Mouse (Mus musculus) kidney, embryonic 15.5 days (tissue): ENCODE measurements around the gene Gpr89. TPM values are rescaled to one million over a fixed set of nuclear protein-coding genes. Genes with fewer than 3 reads are reported as not detected.

Experiments
- ATAC-seq: fragments of 200-750 bp; cut with Nextera tagmentation; replicated peaks from 2 replicates; pipeline ENCODE4 v1.8.0; 2017; ENCODE audit warnings: moderate TSS enrichment; ENCODE audit not compliant: low FRiP score
- H3K27ac ChIP-seq: fragments of 300-500 bp; sonication (generic); 2 replicates; pipeline ENCODE4 v1.5.1; 2015; ENCODE audit warnings: mild to moderate bottlenecking, inconsistent platforms
- H3K27me3 ChIP-seq: fragments of 300-500 bp; sonication (generic); 2 replicates; pipeline ENCODE4 v1.6.1; 2015; ENCODE audit warnings: inconsistent platforms
- H3K36me3 ChIP-seq: fragments of 300-500 bp; sonication (generic); 2 replicates; pipeline ENCODE4 v1.6.1; 2015; ENCODE audit warnings: inconsistent platforms
- H3K4me1 ChIP-seq: fragments of 300-500 bp; sonication (generic); 2 replicates; pipeline ENCODE4 v1.6.1; 2015; ENCODE audit warnings: inconsistent platforms
- H3K4me2 ChIP-seq: fragments of 300-500 bp; sonication (generic); 2 replicates; pipeline ENCODE4 v1.6.1; 2015; ENCODE audit warnings: moderate library complexity, mild to moderate bottlenecking, inconsistent platforms
- H3K4me3 ChIP-seq: fragments of 300-500 bp; sonication (generic); replicated peaks from 2 replicates; pipeline ENCODE4 v1.5.1; 2015; ENCODE audit warnings: mild to moderate bottlenecking, inconsistent platforms
- H3K9ac ChIP-seq: fragments of 300-500 bp; sonication (generic); 2 replicates; pipeline ENCODE4 v1.6.1; 2015; ENCODE audit warnings: mild to moderate bottlenecking, inconsistent platforms
- H3K9me3 ChIP-seq: fragments of 300-500 bp; sonication (generic); replicated peaks from 2 replicates; pipeline ENCODE4 v1.6.1; 2016; ENCODE audit warnings: inconsistent platforms
- WGBS: fragments of 180-500 bp; shearing (Covaris S2); methylation state at CpG from one replicate; pipeline ENCODE4 v1.1.7; 2015; ENCODE audit warnings: mixed read lengths; 5-methylcytosine and 5-hydroxymethylcytosine counted together
- polyA plus RNA-seq: library from polyadenylated mRNA; unstranded; fragments of >200 nt; fragmentation: Nextera tagmentation; extraction: Ambion mirVana; gene quantifications from 2 replicates; pipeline ENCODE4 v1.2.1, GENCODE M21; 2015

Gpr89 gene
- polyA plus RNA-seq, 1 experiment from 2014 or later, result 44.0 TPM

- no peak for ATAC-seq
- H3K4me1 ChIP-seq, result peaks cover 54% of the 10 kb centered on the region
- WGBS, result 35% methylated on average over 2 of the region's 2 CpGs
These were observed 68.7 kb downstream of the Gpr89 start for GRCm38 (mm10) chr3:96836414-96836813.

GRCm38 (mm10) chr3:96834587-96835348 is 70.4 kb downstream of the Gpr89 start:
- ATAC-seq, result 0 out of 2 replicates have a peak, but pooled peaks have one; percentile 17
- Histone ChIP-seq H3K4me2 (peak overlapping the region; percentile 32), H3K27ac (peak overlapping the region; percentile 60), H3K9ac (no peak overlapping the region), H3K9me3 (no peaks in the 10 kb centered on the region), H3K4me1 (peaks cover 49% of the 10 kb centered on the region), H3K4me3 (0 out of 2 replicates have a peak overlapping the region, but pooled peaks have one; percentile 8), H3K36me3 (no peaks in the 10 kb centered on the region), H3K27me3 (no peaks in the 10 kb centered on the region)
- 39% methylated on average over 7 of the region's 7 CpGs for WGBS

More at GRCm38 (mm10) chr3:96836414-96836813, 68.7 kb downstream of the Gpr89 start:
- no peaks in the 10 kb centered on the region for H3K9me3 ChIP-seq
- H3K4me2 ChIP-seq, result no peak overlapping the region
- peak overlapping the region; percentile 54 for H3K27ac ChIP-seq
- no peaks in the 10 kb centered on the region for H3K36me3 ChIP-seq
- H3K9ac ChIP-seq, result no peak overlapping the region
- H3K27me3 ChIP-seq, result no peaks in the 10 kb centered on the region
- H3K4me3 ChIP-seq, result no peak overlapping the region

DNA sequence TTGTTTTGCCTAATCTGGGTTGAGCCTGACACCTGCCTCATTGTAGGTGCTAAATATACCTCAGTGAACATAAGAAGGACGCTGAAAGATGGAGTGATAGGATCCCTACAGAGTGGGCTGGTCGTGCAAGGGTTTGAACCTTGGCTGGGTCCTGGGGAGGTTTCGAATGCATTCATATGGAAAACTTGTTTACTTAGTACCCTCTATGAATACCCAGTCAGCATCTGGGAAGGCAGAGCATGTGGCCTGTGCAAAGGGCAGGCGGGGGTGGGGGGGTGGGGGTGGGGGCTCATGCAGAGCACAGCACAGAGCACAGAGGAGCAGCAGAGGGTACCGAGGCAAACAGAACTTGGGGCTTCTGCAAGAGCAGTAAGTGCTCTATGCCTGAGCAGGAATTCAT is 72.2 kb downstream of the Gpr89 start:
- peak overlapping the region; percentile 32; the same call in 1 of the 2 replicates for H3K4me2 ChIP-seq
- no peaks in the 10 kb centered on the region for H3K27me3 ChIP-seq
- H3K27ac ChIP-seq, result peak overlapping the region; percentile 66; the same call in 1 of the 2 replicates
- H3K36me3 ChIP-seq, result no peaks in the 10 kb centered on the region
- 47% methylated on average over 5 of the region's 5 CpGs for WGBS
- no peak overlapping the region for H3K9ac ChIP-seq
- H3K9me3 ChIP-seq, result no peaks in the 10 kb centered on the region
- peak overlapping the region; percentile 0; the same call in 1 of the 2 replicates for H3K4me3 ChIP-seq
- peaks cover 49% of the 10 kb centered on the region for H3K4me1 ChIP-seq
- ATAC-seq, result peak; percentile 61

GRCm38 (mm10) chr3:96829856-96830255 is 75.3 kb downstream of the Gpr89 start:
- Histone ChIP-seq H3K9me3 (no peaks in the 10 kb centered on the region), H3K4me3 (peak overlapping the region; percentile 18), H3K27ac (peak overlapping the region; percentile 41), H3K9ac (no peak overlapping the region), H3K4me2 (no peak overlapping the region), H3K36me3 (no peaks in the 10 kb centered on the region), H3K27me3 (no peaks in the 10 kb centered on the region), H3K4me1 (peaks cover 22% of the 10 kb centered on the region)
- 76% methylated on average over 10 of the region's 10 CpGs for WGBS
- ATAC-seq, result peak; percentile 38; the same call in 1 of the 2 replicates

- no peak within 1 kb of the TSS for H3K9ac ChIP-seq
- H3K9me3 ChIP-seq, result no peaks in the 10 kb centered on the region
- 76% methylated on average over 1 of the region's 1 CpGs for WGBS
- H3K4me1 ChIP-seq, result peaks cover 14% of the 10 kb centered on the region
- 0 out of 2 replicates have a peak within 1 kb of the TSS, but pooled peaks have one; percentile 5 for H3K4me2 ChIP-seq
- H3K4me3 ChIP-seq, result peak within 1 kb of the TSS; percentile 18
- ATAC-seq, result no peak
- no peaks in the 10 kb centered on the region for H3K36me3 ChIP-seq
- H3K27me3 ChIP-seq, result no peaks in the 10 kb centered on the region
- H3K27ac ChIP-seq, result peak within 1 kb of the TSS; percentile 61
These were observed 76.2 kb downstream of the Gpr89 start, which contains the start of the genes Pdzk1 and Cd160 for GRCm38 (mm10) chr3:96828984-96829383. TSS of gene Pdzk1 (plus strand) at chr3:96829284. TSS of gene Cd160 (minus strand) at chr3:96829351.

GRCm38 (mm10) chr3:96828308-96828864 is 76.8 kb downstream of the Gpr89 start:
- H3K36me3 ChIP-seq, result no peaks in the 10 kb centered on the region
- no peak for ATAC-seq
- no peaks in the 10 kb centered on the region for H3K9me3 ChIP-seq
- WGBS, result 43% methylated on average over 15 of the region's 15 CpGs
- H3K4me2 ChIP-seq, result no peak overlapping the region
- H3K4me1 ChIP-seq, result peaks cover 16% of the 10 kb centered on the region
- 0 out of 2 replicates have a peak overlapping the region, but pooled peaks have one; percentile 61 for H3K27ac ChIP-seq
- H3K4me3 ChIP-seq, result no peak overlapping the region
- H3K27me3 ChIP-seq, result no peaks in the 10 kb centered on the region
- H3K9ac ChIP-seq, result no peak overlapping the region

- H3K9ac ChIP-seq, result no peak overlapping the region
- no peaks in the 10 kb centered on the region for H3K27me3 ChIP-seq
- H3K4me1 ChIP-seq, result peaks cover 12% of the 10 kb centered on the region
- no peak overlapping the region for H3K4me3 ChIP-seq
- H3K4me2 ChIP-seq, result no peak overlapping the region
- 33% methylated on average over 11 of the region's 11 CpGs for WGBS
- no peaks in the 10 kb centered on the region for H3K9me3 ChIP-seq
- ATAC-seq, result no peak
- H3K36me3 ChIP-seq, result no peaks in the 10 kb centered on the region
- H3K27ac ChIP-seq, result no peak overlapping the region
These were observed 79.9 kb downstream of the Gpr89 start for GRCm38 (mm10) chr3:96825261-96825660.

DNA sequence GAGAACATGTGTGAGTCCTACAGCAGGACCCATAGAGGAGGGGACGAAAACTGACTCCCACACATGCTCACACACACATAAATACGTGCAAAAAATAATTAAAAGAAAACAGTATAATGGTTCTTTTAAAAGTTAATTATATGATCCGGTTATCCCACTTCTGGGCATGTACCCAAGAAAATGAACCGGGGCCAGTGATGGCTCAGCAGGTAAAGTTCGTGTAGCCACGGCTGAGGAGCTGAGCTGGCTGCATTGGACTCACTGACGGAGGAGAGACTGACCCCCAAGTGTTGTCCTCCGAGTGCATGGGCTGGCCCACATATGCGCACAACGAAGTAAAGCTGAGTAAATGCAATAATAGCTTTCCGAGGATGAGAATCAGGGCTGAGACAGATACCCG is 80.5 kb downstream of the Gpr89 start:
- WGBS, result 77% methylated on average over 12 of the region's 12 CpGs

GRCm38 (mm10) chr3:96823701-96824100 is 81.4 kb downstream of the Gpr89 start:
- ATAC-seq, result no peak
- no peak overlapping the region for H3K4me2 ChIP-seq
- H3K9me3 ChIP-seq, result no peaks in the 10 kb centered on the region
- no peak overlapping the region for H3K9ac ChIP-seq
- peaks cover 8% of the 10 kb centered on the region for H3K4me1 ChIP-seq
- H3K27me3 ChIP-seq, result no peaks in the 10 kb centered on the region
- WGBS, result 39% methylated on average over 3 of the region's 3 CpGs
- H3K36me3 ChIP-seq, result no peaks in the 10 kb centered on the region
- no peak overlapping the region for H3K4me3 ChIP-seq
- no peak overlapping the region for H3K27ac ChIP-seq

More for the DNA sequence above, 80.5 kb downstream of the Gpr89 start:
- Histone ChIP-seq H3K4me3 (no peak overlapping the region), H3K4me2 (no peak overlapping the region), H3K4me1 (peaks cover 10% of the 10 kb centered on the region), H3K27me3 (no peaks in the 10 kb centered on the region), H3K9me3 (no peaks in the 10 kb centered on the region), H3K9ac (no peak overlapping the region), H3K27ac (no peak overlapping the region), H3K36me3 (no peaks in the 10 kb centered on the region)
- ATAC-seq, result no peak

DNA sequence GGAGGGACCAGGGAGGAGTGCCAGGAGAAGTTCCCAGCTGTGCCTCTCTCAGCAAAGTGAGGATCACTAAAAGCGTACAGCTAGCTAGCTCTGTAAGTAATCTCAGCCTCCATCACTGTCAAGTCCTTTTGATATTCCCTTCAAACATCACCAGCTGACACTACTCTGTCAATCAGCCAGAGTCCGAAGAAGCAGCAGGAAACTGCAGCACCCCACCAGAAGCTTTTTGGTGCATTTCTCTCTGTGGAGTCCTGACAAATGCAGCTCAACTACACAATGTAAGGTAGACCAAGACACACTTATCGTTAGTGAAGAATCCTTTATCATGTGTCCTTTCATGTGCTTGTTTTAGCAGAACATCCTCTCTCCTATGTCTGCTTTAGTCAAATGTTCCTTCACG is 83.6 kb downstream of the Gpr89 start:
- Histone ChIP-seq H3K36me3 (no peaks in the 10 kb centered on the region), H3K4me2 (no peak overlapping the region), H3K9me3 (no peaks in the 10 kb centered on the region), H3K4me1 (peaks cover 8% of the 10 kb centered on the region), H3K27ac (no peak overlapping the region), H3K4me3 (no peak overlapping the region), H3K9ac (no peak overlapping the region), H3K27me3 (no peaks in the 10 kb centered on the region)
- WGBS, result 89% methylated on average over 4 of the region's 4 CpGs
- ATAC-seq, result no peak

- no peaks in the 10 kb centered on the region for H3K36me3 ChIP-seq
- no peak overlapping the region for H3K4me2 ChIP-seq
- ATAC-seq, result peak; percentile 52; the same call in 1 of the 2 replicates
- no peak overlapping the region for H3K4me3 ChIP-seq
- no peak overlapping the region for H3K9ac ChIP-seq
- no peaks in the 10 kb centered on the region for H3K27me3 ChIP-seq
- no peaks in the 10 kb centered on the region for H3K9me3 ChIP-seq
- peaks cover 5% of the 10 kb centered on the region for H3K4me1 ChIP-seq
- 83% methylated on average over 6 of the region's 6 CpGs for WGBS
- H3K27ac ChIP-seq, result no peak overlapping the region
These were observed 84.8 kb downstream of the Gpr89 start for GRCm38 (mm10) chr3:96820116-96820915.
